Mouse (Mus musculus): ENCODE data around the gene Hist2h2ac.
"Not testable (repeated sequence)": the region's sequence is repeated elsewhere in the genome, so short reads cannot be mapped to it uniquely, and the experiment has no call there.

Gene Hist2h2ac

GRCm38 (mm10) chr3:96249034-96249345, 28.3 kb upstream of the Hist2h2ac start:
- DNase-seq (ENCODE audit: low read depth, low spot score), result no peak

GRCm38 (mm10) chr3:96248141-96249033, 27.7 kb upstream of the Hist2h2ac start:
- peak; percentile 26 for DNase-seq (ENCODE audit: low read depth, low spot score)

- DNase-seq (ENCODE audit: low read depth, low spot score), result peak; percentile 54
These were observed 26.9 kb upstream of the Hist2h2ac start for GRCm38 (mm10) chr3:96247356-96248140.

GRCm38 (mm10) chr3:96246427-96246856, 25.8 kb upstream of the Hist2h2ac start, which contains the start of gene Hist2h3c1:
Gene Hist2h3c1, plus strand, starts transcription at chr3:96246685.
- not testable (repeated sequence) for DNase-seq (ENCODE audit: low read depth, low spot score)

GRCm38 (mm10) chr3:96246018-96246417, 25.3 kb upstream of the Hist2h2ac start:
- not testable (repeated sequence) for DNase-seq (ENCODE audit: low read depth, low spot score)

GRCm38 (mm10) chr3:96245003-96245886, 24.6 kb upstream of the Hist2h2ac start, which contains the start of gene Hist2h2aa1:
Gene Hist2h2aa1, plus strand, starts transcription at chr3:96245497.
- DNase-seq (ENCODE audit: low read depth, low spot score), result peak; percentile 85

- DNase-seq (ENCODE audit: low read depth, low spot score), result no peak
These were observed 23.4 kb upstream of the Hist2h2ac start for GRCm38 (mm10) chr3:96243921-96244572.

GRCm38 (mm10) chr3:96240799-96241197, 20.1 kb upstream of the Hist2h2ac start:
- DNase-seq (ENCODE audit: low read depth, low spot score), result no peak

GRCm38 (mm10) chr3:96239949-96240798, 19.5 kb upstream of the Hist2h2ac start, which contains the start of gene Hist2h2aa2:
Gene Hist2h2aa2, minus strand, starts transcription at chr3:96240276.
- peak; percentile 60 for DNase-seq (ENCODE audit: low read depth, low spot score)

GRCm38 (mm10) chr3:96238954-96239793, 18.5 kb upstream of the Hist2h2ac start, which contains the start of gene Hist2h3c2:
Gene Hist2h3c2, minus strand, starts transcription at chr3:96239127.
- not testable (repeated sequence) for DNase-seq (ENCODE audit: low read depth, low spot score)

GRCm38 (mm10) chr3:96237904-96238511, 17.3 kb upstream of the Hist2h2ac start:
- DNase-seq (ENCODE audit: low read depth, low spot score), result peak; percentile 62

GRCm38 (mm10) chr3:96237335-96237903, 16.7 kb upstream of the Hist2h2ac start:
- DNase-seq (ENCODE audit: low read depth, low spot score), result peak; percentile 57

- peak; percentile 39 for DNase-seq (ENCODE audit: low read depth, low spot score)
These were observed 16.2 kb upstream of the Hist2h2ac start for GRCm38 (mm10) chr3:96236834-96237334.

GRCm38 (mm10) chr3:96235836-96236235, 15.2 kb upstream of the Hist2h2ac start:
- no peak for DNase-seq (ENCODE audit: low read depth, low spot score)

GRCm38 (mm10) chr3:96234914-96235313, 14.2 kb upstream of the Hist2h2ac start:
- DNase-seq (ENCODE audit: low read depth, low spot score), result no peak

GRCm38 (mm10) chr3:96231758-96232120, 11.1 kb upstream of the Hist2h2ac start:
- no peak for DNase-seq (ENCODE audit: low read depth, low spot score)

- no peak for DNase-seq (ENCODE audit: low read depth, low spot score)
These were observed 10.5 kb upstream of the Hist2h2ac start for GRCm38 (mm10) chr3:96230910-96231757.
